Mouse (Mus musculus): ENCODE results near the gene Map4k3. TPM values are rescaled to one million over a fixed set of nuclear protein-coding genes. Genes with fewer than 3 reads are reported as not detected.
A peak's percentile ranks its signal among the peaks of the same experiment; 100 is the strongest.

Map4k3 gene
- polyA plus RNA-seq, 1 experiment from 2014 or later: 36.4 TPM

GRCm38 (mm10) chr17:80723092-80723491, 5.2 kb downstream of the Map4k3 start:
- Histone ChIP-seq H3K9ac (no peak overlapping the region), H3K4me2 (replicated peaks) (no peak overlapping the region), H3K4me3 (no peak overlapping the region), H3K36me3 (no peaks in the 10 kb centered on the region), H3K4me1 (peaks cover 39% of the 10 kb centered on the region), H3K9me3 (replicated peaks) (no peaks in the 10 kb centered on the region), H3K27ac (no peak overlapping the region), H3K27me3 (no peaks in the 10 kb centered on the region)
- ATAC-seq (ENCODE audit: low FRiP score): no peak
- 79% methylated on average over 6 of the region's 6 CpGs for WGBS

- no peaks in the 10 kb centered on the region for H3K36me3 ChIP-seq
- no peak overlapping the region for H3K4me2 ChIP-seq (replicated peaks)
- H3K27me3 ChIP-seq: no peaks in the 10 kb centered on the region
- H3K27ac ChIP-seq: 0 out of 2 replicates have a peak overlapping the region, but pooled peaks have one; percentile 9
- ATAC-seq (ENCODE audit: low FRiP score): peak; percentile 74; the same call in 1 of the 2 replicates
- H3K9ac ChIP-seq: no peak overlapping the region
- peaks cover 36% of the 10 kb centered on the region for H3K4me1 ChIP-seq
- WGBS: 74% methylated on average over 7 of the region's 7 CpGs
- no peaks in the 10 kb centered on the region for H3K9me3 ChIP-seq (replicated peaks)
- H3K4me3 ChIP-seq: no peak overlapping the region
These were observed 6.6 kb downstream of the Map4k3 start for GRCm38 (mm10) chr17:80721670-80722069.

- H3K4me3 ChIP-seq: no peak overlapping the region
These were observed 9.0 kb downstream of the Map4k3 start for GRCm38 (mm10) chr17:80719309-80719708.

GRCm38 (mm10) chr17:80718243-80718642, 10.0 kb downstream of the Map4k3 start:
- no peaks in the 10 kb centered on the region for H3K36me3 ChIP-seq

More at GRCm38 (mm10) chr17:80719309-80719708, 9.0 kb downstream of the Map4k3 start:
- WGBS: 89% methylated on average over 5 of the region's 5 CpGs
- H3K9me3 ChIP-seq (replicated peaks): no peaks in the 10 kb centered on the region
- H3K36me3 ChIP-seq: no peaks in the 10 kb centered on the region
- no peak overlapping the region for H3K27ac ChIP-seq
- no peak for ATAC-seq (ENCODE audit: low FRiP score)
- peaks cover 21% of the 10 kb centered on the region for H3K4me1 ChIP-seq
- H3K27me3 ChIP-seq: no peaks in the 10 kb centered on the region
- H3K4me2 ChIP-seq (replicated peaks): no peak overlapping the region
- no peak overlapping the region for H3K9ac ChIP-seq

GRCm38 (mm10) chr17:80713588-80713987, 14.7 kb downstream of the Map4k3 start:
- no peaks in the 10 kb centered on the region for H3K36me3 ChIP-seq
- 94% methylated on average over 5 of the region's 5 CpGs for WGBS
- H3K9me3 ChIP-seq (replicated peaks): no peaks in the 10 kb centered on the region
- no peak overlapping the region for H3K9ac ChIP-seq
- no peak overlapping the region for H3K4me3 ChIP-seq
- no peak overlapping the region for H3K27ac ChIP-seq
- no peak overlapping the region for H3K4me2 ChIP-seq (replicated peaks)
- H3K27me3 ChIP-seq: no peaks in the 10 kb centered on the region
- ATAC-seq (ENCODE audit: low FRiP score): no peak
- H3K4me1 ChIP-seq: peaks cover 22% of the 10 kb centered on the region

More at GRCm38 (mm10) chr17:80718243-80718642, 10.0 kb downstream of the Map4k3 start:
- Histone ChIP-seq H3K4me3 (no peak overlapping the region), H3K27me3 (no peaks in the 10 kb centered on the region), H3K9me3 (replicated peaks) (no peaks in the 10 kb centered on the region), H3K9ac (no peak overlapping the region), H3K27ac (no peak overlapping the region), H3K4me1 (peaks cover 16% of the 10 kb centered on the region), H3K4me2 (replicated peaks) (no peak overlapping the region)
- no peak for ATAC-seq (ENCODE audit: low FRiP score)
- WGBS: 73% methylated on average over 5 of the region's 5 CpGs

- WGBS: 27% methylated on average over 24 of the region's 24 CpGs
- Histone ChIP-seq H3K9ac (peak overlapping the region; percentile 51), H3K4me3 (peak overlapping the region; percentile 9; the same call in 1 of the 2 replicates), H3K4me1 (peaks cover 33% of the 10 kb centered on the region), H3K9me3 (replicated peaks) (no peaks in the 10 kb centered on the region), H3K27ac (peak overlapping the region; percentile 78), H3K4me2 (replicated peaks) (peak overlapping the region; percentile 44), H3K27me3 (no peaks in the 10 kb centered on the region), H3K36me3 (no peaks in the 10 kb centered on the region)
- peak; percentile 87 for ATAC-seq (ENCODE audit: low FRiP score)
These were observed 18.1 kb downstream of the Map4k3 start for GRCm38 (mm10) chr17:80709921-80710838.

GRCm38 (mm10) chr17:80708803-80709202, 19.5 kb downstream of the Map4k3 start:
- Histone ChIP-seq H3K36me3 (no peaks in the 10 kb centered on the region), H3K9ac (no peak overlapping the region), H3K9me3 (replicated peaks) (no peaks in the 10 kb centered on the region), H3K27me3 (no peaks in the 10 kb centered on the region), H3K4me1 (peaks cover 41% of the 10 kb centered on the region), H3K4me2 (replicated peaks) (no peak overlapping the region), H3K4me3 (no peak overlapping the region), H3K27ac (no peak overlapping the region)
- WGBS: 80% methylated on average over 6 of the region's 6 CpGs
- no peak for ATAC-seq (ENCODE audit: low FRiP score)

- H3K27me3 ChIP-seq: no peaks in the 10 kb centered on the region
- H3K9ac ChIP-seq: no peak overlapping the region
- H3K27ac ChIP-seq: no peak overlapping the region
- H3K4me3 ChIP-seq: no peak overlapping the region
- no peaks in the 10 kb centered on the region for H3K36me3 ChIP-seq
- H3K4me1 ChIP-seq: peaks cover 44% of the 10 kb centered on the region
- H3K4me2 ChIP-seq (replicated peaks): no peak overlapping the region
- H3K9me3 ChIP-seq (replicated peaks): no peaks in the 10 kb centered on the region
- 89% methylated on average over 4 of the region's 4 CpGs for WGBS
- ATAC-seq (ENCODE audit: low FRiP score): no peak
These were observed 21.1 kb downstream of the Map4k3 start for GRCm38 (mm10) chr17:80707176-80707575.

GRCm38 (mm10) chr17:80706608-80707007, 21.7 kb downstream of the Map4k3 start:
- Histone ChIP-seq H3K4me1 (peaks cover 46% of the 10 kb centered on the region), H3K4me2 (replicated peaks) (no peak overlapping the region), H3K36me3 (no peaks in the 10 kb centered on the region), H3K4me3 (no peak overlapping the region), H3K9me3 (replicated peaks) (no peaks in the 10 kb centered on the region), H3K27me3 (no peaks in the 10 kb centered on the region), H3K9ac (no peak overlapping the region), H3K27ac (no peak overlapping the region)
- WGBS: 79% methylated on average over 6 of the region's 6 CpGs
- no peak for ATAC-seq (ENCODE audit: low FRiP score)

GRCm38 (mm10) chr17:80701687-80702086, 26.6 kb downstream of the Map4k3 start:
- Histone ChIP-seq H3K4me3 (no peak overlapping the region), H3K4me1 (peaks cover 43% of the 10 kb centered on the region)

GRCm38 (mm10) chr17:80698930-80699329, 29.4 kb downstream of the Map4k3 start:
- H3K4me1 ChIP-seq: peaks cover 26% of the 10 kb centered on the region
- no peak overlapping the region for H3K9ac ChIP-seq
- no peak overlapping the region for H3K4me2 ChIP-seq (replicated peaks)
- no peaks in the 10 kb centered on the region for H3K36me3 ChIP-seq
- ATAC-seq (ENCODE audit: low FRiP score): no peak
- H3K27me3 ChIP-seq: no peaks in the 10 kb centered on the region
- 66% methylated on average over 7 of the region's 7 CpGs for whole genome bisulfite sequencing
- H3K27ac ChIP-seq: no peak overlapping the region
- H3K4me3 ChIP-seq: no peak overlapping the region
- no peaks in the 10 kb centered on the region for H3K9me3 ChIP-seq (replicated peaks)

More at GRCm38 (mm10) chr17:80701687-80702086, 26.6 kb downstream of the Map4k3 start:
- Histone ChIP-seq H3K36me3 (no peaks in the 10 kb centered on the region), H3K27me3 (no peaks in the 10 kb centered on the region), H3K9me3 (replicated peaks) (no peaks in the 10 kb centered on the region), H3K4me2 (replicated peaks) (no peak overlapping the region), H3K9ac (no peak overlapping the region), H3K27ac (0 out of 2 replicates have a peak overlapping the region, but pooled peaks have one; percentile 7)
- peak; percentile 24; the same call in 1 of the 2 replicates for ATAC-seq (ENCODE audit: low FRiP score)
- 82% methylated on average over 5 of the region's 5 CpGs for WGBS

GRCm38 (mm10) chr17:80698191-80698901, 29.9 kb downstream of the Map4k3 start:
- WGBS: 69% methylated on average over 12 of the region's 12 CpGs
- peaks cover 27% of the 10 kb centered on the region for H3K4me1 ChIP-seq
- no peak overlapping the region for H3K27ac ChIP-seq
- no peaks in the 10 kb centered on the region for H3K27me3 ChIP-seq
- H3K36me3 ChIP-seq: no peaks in the 10 kb centered on the region
- H3K4me2 ChIP-seq (replicated peaks): no peak overlapping the region
- H3K9me3 ChIP-seq (replicated peaks): no peaks in the 10 kb centered on the region
- H3K9ac ChIP-seq: no peak overlapping the region
- no peak for ATAC-seq (ENCODE audit: low FRiP score)
- no peak overlapping the region for H3K4me3 ChIP-seq

All from hindbrain, embryonic 12.5 days (tissue).